Mouse (Mus musculus) neural tube, embryonic 14.5 days (tissue): ENCODE measurements around the gene Rbms3. TPM values are rescaled to one million over a fixed set of nuclear protein-coding genes. Genes with fewer than 3 reads are reported as not detected.

Experiments
- ATAC-seq: fragments of 200-750 bp; cut with Nextera tagmentation; 2 replicates; pipeline ENCODE4 v1.8.0; 2017; ENCODE audit warnings: low read depth, mild to moderate bottlenecking, moderate TSS enrichment, moderate library complexity
- H3K27ac ChIP-seq: fragments of 300-500 bp; sonication (generic); 2 replicates; pipeline ENCODE4 v1.5.1; 2014; ENCODE audit warnings: low read depth, mild to moderate bottlenecking, control low read depth, low read length, moderate library complexity, mixed read lengths
- H3K27me3 ChIP-seq: fragments of 300-500 bp; sonication (generic); 2 replicates; pipeline ENCODE4 v1.6.1; 2014; ENCODE audit warnings: low read length; ENCODE audit not compliant: control insufficient read depth, insufficient read depth
- H3K36me3 ChIP-seq: fragments of 300-500 bp; sonication (generic); 2 replicates; pipeline ENCODE4 v1.6.1; 2014; ENCODE audit warnings: low read length, mixed read lengths; ENCODE audit not compliant: control insufficient read depth, insufficient read depth
- H3K4me1 ChIP-seq: fragments of 300-500 bp; sonication (generic); 2 replicates; pipeline ENCODE4 v1.6.1; 2014; ENCODE audit warnings: low read length; ENCODE audit not compliant: control insufficient read depth, insufficient read depth
- H3K4me2 ChIP-seq: fragments of 300-500 bp; sonication (generic); 2 replicates; pipeline ENCODE4 v1.6.1; 2014; ENCODE audit warnings: mild to moderate bottlenecking, low read depth, low read length, control low read depth
- H3K4me3 ChIP-seq: fragments of 300-500 bp; sonication (generic); 2 replicates; pipeline ENCODE4 v1.5.1; 2014; ENCODE audit warnings: low read depth, low read length, control low read depth, mixed read lengths
- H3K9ac ChIP-seq: fragments of 300-500 bp; sonication (generic); replicated peaks from 2 replicates; pipeline ENCODE4 v1.6.1; 2014; ENCODE audit warnings: low read depth, mild to moderate bottlenecking, control low read depth, low read length, mixed read lengths
- H3K9me3 ChIP-seq: fragments of 300-500 bp; sonication (generic); 2 replicates; pipeline ENCODE4 v1.6.1; 2016; ENCODE audit warnings: low read length; ENCODE audit not compliant: control insufficient read depth
- WGBS: fragments of 180-500 bp; shearing (Covaris S2); extraction: QIAGEN DNeasy Blood & Tissue Kit; methylation state at CpG from one replicate; pipeline ENCODE4 v1.1.7; 2014; 5-methylcytosine and 5-hydroxymethylcytosine counted together
- polyA plus RNA-seq: library from polyadenylated mRNA; unstranded; fragments of >200 nt; fragmentation: Nextera tagmentation; extraction: Ambion mirVana; gene quantifications from 2 replicates; pipeline ENCODE4 v1.2.1, GENCODE M21; 2014

Rbms3 gene
- polyA plus RNA-seq, 1 experiment from 2014 or later, result 79.5 TPM

- ATAC-seq, result no peak
- H3K4me1 ChIP-seq, result no peaks in the 10 kb centered on the region
- no peak overlapping the region for H3K4me3 ChIP-seq
- no peak overlapping the region for H3K9ac ChIP-seq
- H3K4me2 ChIP-seq, result no peak overlapping the region
- H3K27ac ChIP-seq, result no peak overlapping the region
- no peaks in the 10 kb centered on the region for H3K36me3 ChIP-seq
- no peaks in the 10 kb centered on the region for H3K9me3 ChIP-seq
- H3K27me3 ChIP-seq, result no peaks in the 10 kb centered on the region
- 80% methylated on average over 5 of the region's 5 CpGs for WGBS
Observed at GRCm38 (mm10) chr9:117600781-117601180, 28.9 kb downstream of the Rbms3 start.

GRCm38 (mm10) chr9:117599341-117599740 lies 30.4 kb downstream of the Rbms3 start:
- no peak overlapping the region for H3K9ac ChIP-seq
- 93% methylated on average over 9 of the region's 9 CpGs for WGBS
- no peaks in the 10 kb centered on the region for H3K4me1 ChIP-seq
- no peak overlapping the region for H3K4me2 ChIP-seq
- ATAC-seq, result no peak
- no peak overlapping the region for H3K4me3 ChIP-seq
- no peaks in the 10 kb centered on the region for H3K36me3 ChIP-seq
- no peaks in the 10 kb centered on the region for H3K9me3 ChIP-seq
- H3K27ac ChIP-seq, result no peak overlapping the region
- no peaks in the 10 kb centered on the region for H3K27me3 ChIP-seq

- H3K4me3 ChIP-seq, result no peak overlapping the region
- no peaks in the 10 kb centered on the region for H3K9me3 ChIP-seq
- no peaks in the 10 kb centered on the region for H3K27me3 ChIP-seq
- H3K27ac ChIP-seq, result no peak overlapping the region
- no peak for ATAC-seq
- no peaks in the 10 kb centered on the region for H3K4me1 ChIP-seq
- H3K9ac ChIP-seq, result no peak overlapping the region
- WGBS, result 50% methylated on average over 5 of the region's 5 CpGs
- H3K36me3 ChIP-seq, result no peaks in the 10 kb centered on the region
- H3K4me2 ChIP-seq, result no peak overlapping the region
Observed at GRCm38 (mm10) chr9:117596162-117596561, 33.6 kb downstream of the Rbms3 start.

GRCm38 (mm10) chr9:117585345-117585744 lies 44.4 kb downstream of the Rbms3 start:
- no peak for ATAC-seq
- Histone ChIP-seq H3K4me3 (no peak overlapping the region), H3K36me3 (no peaks in the 10 kb centered on the region), H3K9ac (no peak overlapping the region), H3K27ac (no peak overlapping the region), H3K27me3 (no peaks in the 10 kb centered on the region), H3K4me1 (no peaks in the 10 kb centered on the region), H3K4me2 (no peak overlapping the region), H3K9me3 (no peaks in the 10 kb centered on the region)
- WGBS, result 89% methylated on average over 6 of the region's 6 CpGs

- Histone ChIP-seq H3K9me3 (no peaks in the 10 kb centered on the region), H3K4me1 (no peaks in the 10 kb centered on the region), H3K9ac (no peak overlapping the region), H3K36me3 (no peaks in the 10 kb centered on the region), H3K27me3 (no peaks in the 10 kb centered on the region), H3K4me2 (no peak overlapping the region), H3K4me3 (no peak overlapping the region), H3K27ac (no peak overlapping the region)
- no peak for ATAC-seq
- 68% methylated on average over 7 of the region's 7 CpGs for WGBS
Observed at GRCm38 (mm10) chr9:117583638-117584037, 46.1 kb downstream of the Rbms3 start.

- H3K4me1 ChIP-seq, result no peaks in the 10 kb centered on the region
- no peaks in the 10 kb centered on the region for H3K9me3 ChIP-seq
- H3K27ac ChIP-seq, result no peak overlapping the region
- H3K36me3 ChIP-seq, result no peaks in the 10 kb centered on the region
- H3K4me2 ChIP-seq, result no peak overlapping the region
- WGBS, result 84% methylated on average over 6 of the region's 6 CpGs
- H3K9ac ChIP-seq, result no peak overlapping the region
- H3K27me3 ChIP-seq, result no peaks in the 10 kb centered on the region
- ATAC-seq, result no peak
- no peak overlapping the region for H3K4me3 ChIP-seq
Observed at GRCm38 (mm10) chr9:117582591-117582990, 47.1 kb downstream of the Rbms3 start.

GRCm38 (mm10) chr9:117571186-117571855 lies 58.4 kb downstream of the Rbms3 start:
- Histone ChIP-seq H3K4me2 (no peak overlapping the region), H3K9me3 (no peaks in the 10 kb centered on the region), H3K27me3 (no peaks in the 10 kb centered on the region), H3K4me3 (no peak overlapping the region), H3K9ac (no peak overlapping the region), H3K36me3 (no peaks in the 10 kb centered on the region), H3K4me1 (no peaks in the 10 kb centered on the region), H3K27ac (no peak overlapping the region)
- no peak for ATAC-seq
- 85% methylated on average over 5 of the region's 5 CpGs for WGBS

GRCm38 (mm10) chr9:117570240-117570821 lies 59.4 kb downstream of the Rbms3 start:
- H3K27me3 ChIP-seq, result no peaks in the 10 kb centered on the region
- WGBS, result 91% methylated on average over 7 of the region's 7 CpGs
- no peak for ATAC-seq
- no peak overlapping the region for H3K4me3 ChIP-seq
- no peaks in the 10 kb centered on the region for H3K4me1 ChIP-seq
- no peak overlapping the region for H3K27ac ChIP-seq
- H3K4me2 ChIP-seq, result no peak overlapping the region
- H3K36me3 ChIP-seq, result no peaks in the 10 kb centered on the region
- H3K9ac ChIP-seq, result no peak overlapping the region
- no peaks in the 10 kb centered on the region for H3K9me3 ChIP-seq

GRCm38 (mm10) chr9:117566293-117566692 lies 63.4 kb downstream of the Rbms3 start:
- no peaks in the 10 kb centered on the region for H3K9me3 ChIP-seq
- no peak overlapping the region for H3K9ac ChIP-seq
- WGBS, result 87% methylated on average over 10 of the region's 10 CpGs
- H3K27ac ChIP-seq, result no peak overlapping the region
- H3K4me3 ChIP-seq, result no peak overlapping the region
- H3K27me3 ChIP-seq, result no peaks in the 10 kb centered on the region
- no peaks in the 10 kb centered on the region for H3K36me3 ChIP-seq
- no peak overlapping the region for H3K4me2 ChIP-seq
- no peak for ATAC-seq
- H3K4me1 ChIP-seq, result no peaks in the 10 kb centered on the region
